Mouse (Mus musculus) kidney, embryonic 16.5 days (tissue): ENCODE measurements around the gene Kcnn3. TPM values are rescaled to one million over a fixed set of nuclear protein-coding genes. Genes with fewer than 3 reads are reported as not detected.

Experiments used
- ATAC-seq: fragments of 200-750 bp; cut with Nextera tagmentation; 2 replicates; pipeline ENCODE4 v1.8.0; 2017; ENCODE audit warnings: moderate TSS enrichment; ENCODE audit not compliant: low FRiP score, low TSS enrichment
- H3K27ac ChIP-seq: fragments of 300-500 bp; sonication (generic); 2 replicates; pipeline ENCODE4 v1.5.1; 2014; ENCODE audit warnings: low read length
- H3K27me3 ChIP-seq: fragments of 300-500 bp; sonication (generic); 2 replicates; pipeline ENCODE4 v1.6.1; 2014; ENCODE audit warnings: low read length, control low read depth, mixed read lengths; ENCODE audit not compliant: insufficient read depth
- H3K36me3 ChIP-seq: fragments of 300-500 bp; sonication (generic); 2 replicates; pipeline ENCODE4 v1.6.1; 2014; ENCODE audit warnings: low read length, control low read depth, mixed read lengths; ENCODE audit not compliant: insufficient read depth
- H3K4me1 ChIP-seq: fragments of 300-500 bp; sonication (generic); 2 replicates; pipeline ENCODE4 v1.6.1; 2014; ENCODE audit warnings: low read length, control low read depth, mixed read lengths; ENCODE audit not compliant: insufficient read depth
- H3K4me2 ChIP-seq: fragments of 300-500 bp; sonication (generic); replicated peaks from 2 replicates; pipeline ENCODE4 v1.6.1; 2014; ENCODE audit warnings: low read depth, low read length
- H3K4me3 ChIP-seq: fragments of 300-500 bp; sonication (generic); 2 replicates; pipeline ENCODE4 v1.5.1; 2014; ENCODE audit warnings: mild to moderate bottlenecking, low read length
- H3K9ac ChIP-seq: fragments of 300-500 bp; sonication (generic); replicated peaks from 2 replicates; pipeline ENCODE4 v1.6.1; 2014; ENCODE audit warnings: low read length
- H3K9me3 ChIP-seq: fragments of 300-500 bp; sonication (generic); 2 replicates; pipeline ENCODE4 v1.6.1; 2016; ENCODE audit warnings: low read length, control low read depth
- WGBS: fragments of 180-500 bp; shearing (Covaris S2); extraction: QIAGEN DNeasy Blood & Tissue Kit; methylation state at CpG from one replicate; pipeline ENCODE4 v1.1.7; 2014; 5-methylcytosine and 5-hydroxymethylcytosine counted together
- polyA plus RNA-seq: library from polyadenylated mRNA; unstranded; fragments of >200 nt; fragmentation: Nextera tagmentation; extraction: Ambion mirVana; gene quantifications from 2 replicates; pipeline ENCODE4 v1.2.1, GENCODE M21; 2015

Gene Kcnn3
- polyA plus RNA-seq, 1 experiment from 2014 or later: 2.6 TPM

GRCm38 (mm10) chr3:89698958-89699357 lies 179.0 kb downstream of the Kcnn3 start:
- Histone ChIP-seq H3K4me1 (no peaks in the 10 kb centered on the region), H3K4me3 (no peak overlapping the region), H3K27ac (no peak overlapping the region), H3K27me3 (no peaks in the 10 kb centered on the region), H3K4me2 (no peak overlapping the region), H3K9me3 (no peaks in the 10 kb centered on the region), H3K9ac (no peak overlapping the region), H3K36me3 (no peaks in the 10 kb centered on the region)
- ATAC-seq: no peak
- 94% methylated on average over 1 of the region's 1 CpGs for WGBS

- H3K36me3 ChIP-seq: no peaks in the 10 kb centered on the region
- H3K4me3 ChIP-seq: no peak overlapping the region
- ATAC-seq: no peak
- WGBS: 81% methylated on average over 11 of the region's 11 CpGs
- H3K27me3 ChIP-seq: no peaks in the 10 kb centered on the region
- no peaks in the 10 kb centered on the region for H3K9me3 ChIP-seq
- no peak overlapping the region for H3K9ac ChIP-seq
- no peaks in the 10 kb centered on the region for H3K4me1 ChIP-seq
- H3K27ac ChIP-seq: no peak overlapping the region
- no peak overlapping the region for H3K4me2 ChIP-seq
Measured at GRCm38 (mm10) chr3:89700461-89700860, 180.5 kb downstream of the Kcnn3 start.

- H3K27me3 ChIP-seq: no peaks in the 10 kb centered on the region
Measured at GRCm38 (mm10) chr3:89703596-89703995, 183.6 kb downstream of the Kcnn3 start.

GRCm38 (mm10) chr3:89704064-89704463 lies 184.1 kb downstream of the Kcnn3 start:
- no peaks in the 10 kb centered on the region for H3K36me3 ChIP-seq

More at GRCm38 (mm10) chr3:89703596-89703995, 183.6 kb downstream of the Kcnn3 start:
- H3K9ac ChIP-seq: no peak overlapping the region
- no peak overlapping the region for H3K4me2 ChIP-seq
- H3K9me3 ChIP-seq: no peaks in the 10 kb centered on the region
- 33% methylated on average over 3 of the region's 3 CpGs for WGBS
- no peaks in the 10 kb centered on the region for H3K36me3 ChIP-seq
- no peak overlapping the region for H3K27ac ChIP-seq
- no peak for ATAC-seq
- H3K4me3 ChIP-seq: no peak overlapping the region
- H3K4me1 ChIP-seq: no peaks in the 10 kb centered on the region

GRCm38 (mm10) chr3:89714359-89715206 lies 194.6 kb downstream of the Kcnn3 start, which contains the start of gene Adar:
Gene Adar (plus strand): TSS chr3:89715022.
- Histone ChIP-seq H3K27ac (0 out of 2 replicates have a peak within 1 kb of the TSS, but pooled peaks have one; percentile 5), H3K4me2 (peak within 1 kb of the TSS; percentile 94), H3K9me3 (no peaks in the 10 kb centered on the region; the same call in 1 of the 2 replicates), H3K4me1 (peaks cover 12% of the 10 kb centered on the region), H3K27me3 (no peaks in the 10 kb centered on the region; the same call in 1 of the 2 replicates), H3K36me3 (no peaks in the 10 kb centered on the region), H3K9ac (peak within 1 kb of the TSS; percentile 93), H3K4me3 (peak within 1 kb of the TSS; percentile 92)
- WGBS: 6% methylated on average over 27 of the region's 28 CpGs
- ATAC-seq: peak; percentile 86

More at GRCm38 (mm10) chr3:89704064-89704463, 184.1 kb downstream of the Kcnn3 start:
- no peak overlapping the region for H3K27ac ChIP-seq
- no peak overlapping the region for H3K4me3 ChIP-seq
- H3K9me3 ChIP-seq: no peaks in the 10 kb centered on the region
- H3K4me1 ChIP-seq: no peaks in the 10 kb centered on the region
- WGBS: 81% methylated on average over 6 of the region's 6 CpGs
- H3K4me2 ChIP-seq: no peak overlapping the region
- ATAC-seq: no peak
- H3K9ac ChIP-seq: no peak overlapping the region
- H3K27me3 ChIP-seq: no peaks in the 10 kb centered on the region

- H3K36me3 ChIP-seq: no peaks in the 10 kb centered on the region
- H3K9ac ChIP-seq: peak overlapping the region; percentile 93
Measured at GRCm38 (mm10) chr3:89715207-89715966, 195.4 kb downstream of the Kcnn3 start.

GRCm38 (mm10) chr3:89715967-89716256 lies 195.9 kb downstream of the Kcnn3 start:
- Histone ChIP-seq H3K27ac (no peak overlapping the region), H3K36me3 (no peaks in the 10 kb centered on the region), H3K27me3 (no peaks in the 10 kb centered on the region; the same call in 1 of the 2 replicates), H3K9me3 (no peaks in the 10 kb centered on the region; the same call in 1 of the 2 replicates), H3K4me2 (peak overlapping the region; percentile 94), H3K4me1 (peaks cover 12% of the 10 kb centered on the region), H3K4me3 (peak overlapping the region; percentile 92), H3K9ac (peak overlapping the region; percentile 93)
- 67% methylated on average over 6 of the region's 6 CpGs for WGBS
- ATAC-seq: no peak

More at GRCm38 (mm10) chr3:89715207-89715966, 195.4 kb downstream of the Kcnn3 start:
- H3K9me3 ChIP-seq: no peaks in the 10 kb centered on the region; the same call in 1 of the 2 replicates
- H3K27ac ChIP-seq: no peak overlapping the region
- peak overlapping the region; percentile 92 for H3K4me3 ChIP-seq
- H3K4me1 ChIP-seq: peaks cover 12% of the 10 kb centered on the region
- no peaks in the 10 kb centered on the region; the same call in 1 of the 2 replicates for H3K27me3 ChIP-seq
- 2% methylated on average over 59 of the region's 59 CpGs for WGBS
- ATAC-seq: peak; percentile 74; the same call in 1 of the 2 replicates
- H3K4me2 ChIP-seq: peak overlapping the region; percentile 94

GRCm38 (mm10) chr3:89722032-89722431 lies 202.1 kb downstream of the Kcnn3 start:
- H3K9ac ChIP-seq: no peak overlapping the region
- H3K27ac ChIP-seq: no peak overlapping the region
- H3K36me3 ChIP-seq: no peaks in the 10 kb centered on the region
- H3K4me2 ChIP-seq: no peak overlapping the region
- ATAC-seq: no peak
- no peaks in the 10 kb centered on the region for H3K27me3 ChIP-seq
- H3K9me3 ChIP-seq: no peaks in the 10 kb centered on the region
- H3K4me1 ChIP-seq: no peaks in the 10 kb centered on the region
- H3K4me3 ChIP-seq: no peak overlapping the region

GRCm38 (mm10) chr3:89723400-89724084 lies 203.6 kb downstream of the Kcnn3 start:
- Histone ChIP-seq H3K36me3 (no peaks in the 10 kb centered on the region), H3K9ac (no peak overlapping the region), H3K27me3 (no peaks in the 10 kb centered on the region), H3K4me3 (no peak overlapping the region), H3K9me3 (no peaks in the 10 kb centered on the region), H3K4me1 (no peaks in the 10 kb centered on the region), H3K27ac (no peak overlapping the region), H3K4me2 (no peak overlapping the region)
- WGBS: 80% methylated on average over 7 of the region's 7 CpGs
- ATAC-seq: no peak
